Mouse (Mus musculus) thymus, postnatal 10 days (tissue): ENCODE measurements at regions not wholly inside any gene's neighbourhood (a gene's known extent, or its start where the extent isn't known, plus 50 kb on each side); places are given as distances from the start of the nearest gene placed in this dataset.
"Not testable (repeated sequence)": the region's sequence is repeated elsewhere in the genome, so short reads cannot be mapped to it uniquely, and the experiment has no call there.

Experiments
- DNase-seq, 2 experiments: peaks; one replicate each; pipeline ENCODE4 v3.0.0; 2021; ENCODE audit warnings: low spot score in 2 of 2

DNA sequence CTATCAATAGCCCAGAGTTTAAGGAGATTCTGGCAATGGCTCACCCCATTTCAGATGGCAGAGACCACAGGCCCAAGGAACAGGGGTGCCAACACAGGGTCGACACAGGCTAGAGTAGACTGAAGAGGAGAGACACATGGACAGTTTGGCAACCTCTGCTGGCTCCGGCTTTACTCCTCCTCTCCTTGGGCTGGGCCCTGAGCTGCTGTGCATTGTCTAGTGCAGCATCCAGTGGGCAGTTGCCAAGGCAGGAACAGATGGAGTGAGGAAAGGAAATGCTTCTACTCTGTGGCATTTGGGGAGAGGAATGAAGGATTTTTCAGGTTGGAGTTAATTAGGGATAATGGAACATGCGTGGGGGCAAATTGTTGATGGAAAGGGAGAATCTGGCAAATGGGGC is 151.0 kb upstream of the 1700012A03Rik start:
- no peak for DNase-seq

DNA sequence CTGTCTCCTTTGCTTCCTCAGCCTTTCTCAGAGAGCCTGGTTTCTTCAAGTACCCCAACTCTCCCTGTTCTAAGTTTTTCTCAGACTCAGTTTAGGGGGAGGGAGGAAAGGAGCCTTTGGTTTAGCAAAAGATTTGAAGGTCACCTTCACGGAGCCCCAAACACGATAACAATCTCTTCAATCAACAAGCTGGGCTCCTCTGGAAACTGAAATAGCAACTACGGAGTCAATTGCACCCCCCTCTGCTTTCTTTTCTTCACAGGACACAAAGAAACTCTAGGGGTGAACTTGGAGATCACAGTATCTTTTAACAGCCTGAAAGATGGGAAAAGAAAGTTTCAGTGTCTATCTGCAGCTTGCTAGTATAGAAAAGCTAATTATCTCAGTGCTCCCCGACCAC is 151.4 kb upstream of the 1700012A03Rik start:
- no peak for DNase-seq

DNA sequence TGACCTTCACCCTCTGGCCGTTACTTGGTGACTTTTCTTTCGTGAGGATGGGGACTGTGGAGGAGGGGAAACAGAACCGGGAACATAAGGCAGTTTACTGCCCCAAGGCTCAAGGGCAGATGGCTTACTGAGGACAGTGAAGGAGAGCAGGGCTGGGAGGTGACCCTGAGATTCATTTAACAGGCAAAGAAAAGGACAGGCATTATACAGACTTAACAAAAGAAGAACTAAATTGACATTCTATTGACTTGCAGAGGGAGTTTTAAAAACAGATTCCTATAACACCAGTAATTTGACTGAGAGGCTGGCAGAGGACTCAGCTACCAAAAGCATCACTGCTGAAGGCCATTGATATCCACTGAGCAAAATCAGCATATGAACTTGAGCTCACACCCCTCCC is 153.0 kb upstream of the 1700012A03Rik start:
- DNase-seq = no peak

- DNase-seq = no peak
Measured at GRCm38 (mm10) chr6:31895835-31896234, 154.2 kb upstream of the 1700012A03Rik start.

- DNase-seq = no peak
Measured at GRCm38 (mm10) chr6:31886931-31887330, 163.1 kb upstream of the 1700012A03Rik start.

DNA sequence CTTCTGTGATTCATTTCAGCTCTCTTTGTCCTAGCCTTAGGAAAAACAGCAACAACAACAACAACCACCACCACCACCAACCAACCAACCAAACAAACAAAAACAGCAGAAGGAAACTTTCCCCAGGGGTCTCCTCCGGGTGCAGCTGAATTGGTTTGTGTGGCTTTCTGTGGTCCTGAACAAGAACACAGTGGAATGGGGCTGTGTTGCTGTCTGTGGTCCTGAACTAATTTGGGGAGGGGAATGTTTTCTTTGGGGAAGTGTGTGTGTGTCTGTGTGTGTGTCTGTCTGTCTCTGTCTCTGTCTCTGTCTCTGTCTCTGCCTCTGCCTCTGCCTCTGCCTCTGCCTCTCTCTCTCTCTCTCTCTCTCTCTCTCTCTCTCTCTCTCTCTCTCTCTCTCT is 164.8 kb upstream of the 1700012A03Rik start:
- DNase-seq = not testable (repeated sequence)

- DNase-seq = no peak
Measured at GRCm38 (mm10) chr6:31883726-31884125, 166.3 kb upstream of the 1700012A03Rik start.

DNA sequence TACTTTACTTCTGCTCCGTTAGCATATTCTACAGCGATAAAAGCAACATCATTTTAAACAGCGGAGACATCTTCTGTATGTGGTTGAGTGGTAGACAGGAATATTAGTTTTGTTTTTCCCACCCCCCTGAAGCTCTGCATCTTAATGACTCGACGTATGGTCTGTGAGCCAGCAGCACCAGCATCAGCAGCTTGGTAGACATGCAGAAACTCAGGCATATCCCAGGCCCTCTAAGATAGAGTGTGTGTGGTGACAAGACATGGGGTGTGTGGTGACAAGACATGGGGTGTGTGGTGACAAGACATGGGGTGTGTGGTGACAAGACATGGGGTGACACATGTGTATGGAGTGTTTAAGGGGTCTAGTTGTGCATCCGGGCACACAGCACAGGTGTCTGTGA is 175.4 kb upstream of the 1700012A03Rik start:
- no peak for DNase-seq

DNA sequence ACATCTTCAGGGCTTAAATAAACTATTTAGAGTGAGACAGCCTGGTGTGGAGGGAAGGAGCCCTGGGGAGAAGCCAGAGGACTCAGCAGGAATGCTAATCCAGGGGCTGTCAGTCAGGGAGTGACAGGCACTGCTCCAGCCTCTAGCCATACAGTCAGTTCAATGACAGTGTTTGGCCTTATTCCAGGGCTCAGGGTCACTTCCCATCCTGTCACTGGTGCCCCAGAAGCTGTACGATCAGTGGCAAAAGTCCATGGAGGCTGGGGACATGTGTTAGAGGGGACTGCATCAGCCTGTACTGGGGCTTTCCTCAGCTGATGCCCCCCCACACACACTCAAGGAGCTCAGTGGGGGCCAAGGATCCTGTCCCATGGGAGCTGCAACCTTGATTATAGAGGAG is 176.1 kb upstream of the 1700012A03Rik start:
- no peak for DNase-seq

GRCm38 (mm10) chr6:31871766-31872165 is 178.3 kb upstream of the 1700012A03Rik start:
- no peak for DNase-seq

- DNase-seq = no peak
Measured at GRCm38 (mm10) chr6:31861996-31862395, 188.1 kb upstream of the 1700012A03Rik start.

- no peak for DNase-seq
Measured at GRCm38 (mm10) chr6:31859621-31860020, 190.4 kb upstream of the 1700012A03Rik start.

- DNase-seq = no peak
Measured at GRCm38 (mm10) chr6:31854261-31854660, 195.8 kb upstream of the 1700012A03Rik start.

GRCm38 (mm10) chr6:31846319-31846718 is 203.7 kb upstream of the 1700012A03Rik start:
- DNase-seq = no peak

DNA sequence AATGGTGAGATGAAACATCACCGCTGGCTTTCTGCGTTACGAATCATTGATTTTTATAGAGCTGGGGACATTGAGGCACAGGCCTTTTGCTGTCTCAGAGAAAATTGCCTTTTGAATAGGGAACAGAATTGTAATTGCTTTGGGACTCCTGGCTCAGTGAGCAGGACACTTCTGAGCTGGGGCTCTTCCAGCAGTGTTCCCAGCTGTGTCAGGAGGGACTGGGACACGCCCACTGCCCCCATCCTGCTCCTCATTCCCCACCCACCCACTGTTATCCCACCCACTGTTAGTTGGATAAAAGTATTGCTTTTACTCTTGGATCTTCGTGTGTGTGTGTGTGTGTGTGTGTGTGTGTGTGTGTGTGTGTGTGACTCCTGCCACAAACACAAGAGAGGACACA is 204.4 kb upstream of the 1700012A03Rik start:
- no peak for DNase-seq

DNA sequence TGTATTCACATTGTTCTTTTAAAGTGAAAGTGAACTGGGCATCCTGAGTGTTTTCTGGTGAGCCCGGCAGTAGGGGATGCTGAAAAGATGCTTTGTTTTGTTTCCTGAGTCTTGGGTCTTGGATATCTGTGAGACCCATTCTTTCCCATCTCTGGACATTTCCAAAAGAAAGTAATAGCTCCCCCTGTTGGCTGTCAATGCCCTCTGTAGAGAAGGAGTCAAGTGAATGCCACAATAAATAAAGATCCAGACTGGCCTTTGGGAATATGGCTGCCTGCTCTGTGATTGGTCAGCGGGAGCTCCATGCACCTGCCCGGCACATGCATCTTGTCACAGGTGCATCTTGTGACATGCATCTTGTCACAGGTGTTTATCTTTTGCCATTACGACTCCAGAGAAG is 209.4 kb upstream of the 1700012A03Rik start:
- no peak for DNase-seq

- peak in 1 of 2 experiments; percentile 26 for DNase-seq
Measured at GRCm38 (mm10) chr6:31838588-31838987, 211.5 kb upstream of the 1700012A03Rik start.

- no peak for DNase-seq
Measured at GRCm38 (mm10) chr6:31835795-31836194, 214.3 kb upstream of the 1700012A03Rik start.

- DNase-seq = no peak
Measured at GRCm38 (mm10) chr6:31834503-31834902, 215.5 kb upstream of the 1700012A03Rik start.

- no peak for DNase-seq
Measured at GRCm38 (mm10) chr6:31830610-31831009, 219.4 kb upstream of the 1700012A03Rik start.

DNA sequence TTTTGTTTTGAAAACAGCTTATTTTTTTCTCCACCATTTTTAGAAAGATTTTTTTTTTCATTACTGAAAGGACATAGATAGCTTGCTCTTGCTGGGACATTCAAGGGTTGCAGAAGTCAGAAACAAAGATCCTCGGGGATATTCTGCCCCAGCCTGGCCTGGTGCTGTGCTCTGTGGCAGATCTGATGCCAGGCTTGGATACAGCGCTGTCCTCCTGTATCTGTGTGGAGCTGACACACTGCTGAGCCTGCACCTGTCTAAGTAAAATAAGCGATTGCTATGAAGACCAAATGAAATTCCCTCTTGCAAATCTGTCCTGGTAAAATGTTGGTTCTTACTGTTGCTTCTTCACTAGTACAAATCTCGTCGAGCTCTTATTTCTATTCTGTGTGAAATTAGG is 226.4 kb upstream of the 1700012A03Rik start:
- DNase-seq = no peak

DNA sequence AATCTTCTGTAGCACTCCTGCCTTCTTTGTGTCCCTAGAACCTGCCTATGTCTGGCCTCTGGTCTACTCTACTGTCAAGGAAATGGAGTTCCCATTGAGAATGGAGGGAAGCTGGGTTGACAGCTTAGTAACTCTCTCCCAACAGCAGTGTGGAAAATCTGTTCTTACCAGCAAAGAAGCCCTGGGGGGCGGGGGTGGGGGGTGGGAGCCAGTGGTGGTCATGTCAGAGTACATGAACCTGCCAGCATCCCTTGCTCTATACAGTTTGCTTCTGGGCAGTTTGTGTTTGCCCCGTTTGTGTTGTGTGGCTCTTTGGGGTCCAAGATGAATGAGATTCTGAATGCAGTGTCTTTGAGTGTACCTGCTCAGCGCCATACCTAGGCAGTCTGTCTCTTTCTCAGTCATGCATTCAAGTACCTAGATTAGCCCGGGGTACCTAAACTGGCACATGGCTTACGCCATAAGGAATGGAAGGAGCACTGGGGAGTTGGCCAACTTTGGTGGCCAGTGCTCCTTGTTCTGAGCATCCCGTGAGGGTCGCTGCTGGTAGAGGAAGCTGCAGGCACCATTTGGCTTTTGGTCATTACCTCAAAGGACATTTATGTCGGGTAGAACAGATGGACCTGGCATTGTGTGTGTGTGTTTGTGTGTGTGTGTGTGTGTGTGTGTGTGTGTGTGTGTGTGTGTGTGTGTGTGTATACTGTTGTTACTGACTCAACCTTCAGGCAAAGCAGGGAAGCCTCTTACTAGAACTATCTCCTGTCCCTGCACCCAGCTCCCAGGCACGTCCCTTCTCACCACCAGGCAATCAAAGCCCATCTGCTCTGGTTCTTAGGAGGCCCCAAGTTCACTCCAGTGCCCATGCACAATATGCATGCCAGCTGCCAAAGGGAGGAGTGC is 227.6 kb upstream of the 1700012A03Rik start:
- no peak for DNase-seq

- DNase-seq = no peak
Measured at GRCm38 (mm10) chr6:31821621-31822020, 228.4 kb upstream of the 1700012A03Rik start.

DNA sequence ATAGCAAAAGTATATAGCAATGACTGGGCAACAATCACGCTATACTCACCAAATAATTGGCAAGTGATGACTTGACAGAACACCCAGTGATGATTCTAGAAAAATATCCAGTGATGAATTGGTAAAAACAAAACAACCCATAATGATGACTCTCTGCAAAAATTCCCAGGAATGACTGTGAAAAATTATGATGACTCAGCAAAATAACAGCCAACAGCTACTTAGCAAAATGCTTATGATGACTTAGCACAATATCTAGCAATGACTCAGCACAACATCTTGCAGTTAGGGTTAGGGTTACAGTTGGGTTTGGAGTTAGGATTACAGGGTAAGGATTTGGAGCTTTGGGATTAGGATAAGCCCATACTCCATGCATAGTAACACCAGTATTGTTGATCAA is 232.4 kb upstream of the 1700012A03Rik start:
- DNase-seq = no peak
